Mouse (Mus musculus) kidney, postnatal 0 days (tissue): Measurements from ENCODE around the gene Tprg. TPM values are rescaled to one million over a fixed set of nuclear protein-coding genes. Genes with fewer than 3 reads are reported as not detected.

Experiments
- ATAC-seq: fragments of 200-750 bp; cut with Nextera tagmentation; replicated peaks from 2 replicates; pipeline ENCODE4 v1.8.0; 2017; ENCODE audit warnings: low read depth, moderate number of reproducible peaks, moderate TSS enrichment, moderate library complexity; ENCODE audit not compliant: low FRiP score
- DNase-seq: peaks from one replicate; pipeline ENCODE4 v3.0.0-alpha.2; 2016; ENCODE audit warnings: low spot score
- H3K27ac ChIP-seq: fragments of 300-500 bp; sonication (generic); 2 replicates; pipeline ENCODE4 v1.5.1; 2014; ENCODE audit warnings: mild to moderate bottlenecking
- H3K27me3 ChIP-seq: fragments of 300-500 bp; sonication (generic); 2 replicates; pipeline ENCODE4 v1.6.1; 2014; ENCODE audit warnings: low read length, mixed read lengths; ENCODE audit not compliant: insufficient read depth
- H3K36me3 ChIP-seq: fragments of 300-500 bp; sonication (generic); 2 replicates; pipeline ENCODE4 v1.6.1; 2014; ENCODE audit warnings: low read length, mixed read lengths; ENCODE audit not compliant: insufficient read depth
- H3K4me1 ChIP-seq: fragments of 300-500 bp; sonication (generic); replicated peaks from 2 replicates; pipeline ENCODE4 v1.6.1; 2014; ENCODE audit warnings: antibody characterized with exemption, low read length, mixed read lengths; ENCODE audit not compliant: insufficient read depth
- H3K4me2 ChIP-seq: fragments of 300-500 bp; sonication (generic); 2 replicates; pipeline ENCODE4 v1.6.1; 2014; ENCODE audit warnings: mild to moderate bottlenecking, low read length, moderate library complexity, mixed read lengths
- H3K4me3 ChIP-seq: fragments of 300-500 bp; sonication (generic); replicated peaks from 2 replicates; pipeline ENCODE4 v1.5.1; 2014; ENCODE audit warnings: low read depth, low read length
- H3K9ac ChIP-seq: fragments of 300-500 bp; sonication (generic); 2 replicates; pipeline ENCODE4 v1.6.1; 2014; ENCODE audit warnings: low read depth, low read length
- H3K9me3 ChIP-seq: fragments of 300-500 bp; sonication (generic); replicated peaks from 2 replicates; pipeline ENCODE4 v1.6.1; 2016; ENCODE audit warnings: low read length, inconsistent platforms, mixed read lengths
- CTCF ChIP-seq: IDR thresholded peaks from 2 replicates; pipeline ENCODE4 v1.5.1; 2016; ENCODE audit warnings: antibody characterized with exemption, low read depth, mild to moderate bottlenecking, moderate library complexity
- WGBS: fragments of 180-500 bp; shearing (Covaris S2); extraction: QIAGEN DNeasy Blood & Tissue Kit; methylation state at CpG from one replicate; pipeline ENCODE4 v1.1.7; 2014; 5-methylcytosine and 5-hydroxymethylcytosine counted together
- polyA plus RNA-seq: library from polyadenylated mRNA; unstranded; fragments of >200 nt; fragmentation: Nextera tagmentation; extraction: Ambion mirVana; gene quantifications from 2 replicates; pipeline ENCODE4 v1.2.1, GENCODE M21; 2015

The Tprg gene
- polyA plus RNA-seq, 1 experiment from 2014 or later, result 0.14 TPM

DNA sequence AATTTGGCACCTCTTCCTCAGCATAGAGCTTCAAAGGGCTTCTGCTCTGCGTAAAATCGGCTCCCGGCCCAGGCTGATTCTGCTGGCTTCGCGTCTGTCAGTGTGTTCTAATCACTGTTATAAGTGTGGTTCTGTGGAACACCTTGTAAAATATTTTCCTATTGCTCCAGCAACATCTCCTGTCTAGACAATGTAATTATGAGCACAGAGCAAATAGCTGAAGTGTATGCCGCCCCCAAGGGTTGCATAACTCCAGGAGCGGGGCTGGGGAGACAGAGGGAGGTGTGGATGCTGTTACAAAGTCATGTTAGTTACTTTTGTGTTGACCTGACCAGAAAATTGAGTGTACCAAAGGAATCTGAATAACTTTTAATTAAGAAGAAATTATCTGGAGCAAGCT lies 81.2 kb downstream of the Tprg start:
- Histone ChIP-seq H3K4me1 (no peaks in the 10 kb centered on the region), H3K36me3 (no peaks in the 10 kb centered on the region), H3K4me2 (no peak overlapping the region), H3K27ac (no peak overlapping the region), H3K4me3 (no peak overlapping the region), H3K27me3 (no peaks in the 10 kb centered on the region), H3K9me3 (no peaks in the 10 kb centered on the region), H3K9ac (no peak overlapping the region)
- ATAC-seq (no peak), DNase-seq (no peak)
- TF ChIP-seq CTCF, result no peak
- 67% methylated on average over 7 of the region's 7 CpGs for WGBS

DNA sequence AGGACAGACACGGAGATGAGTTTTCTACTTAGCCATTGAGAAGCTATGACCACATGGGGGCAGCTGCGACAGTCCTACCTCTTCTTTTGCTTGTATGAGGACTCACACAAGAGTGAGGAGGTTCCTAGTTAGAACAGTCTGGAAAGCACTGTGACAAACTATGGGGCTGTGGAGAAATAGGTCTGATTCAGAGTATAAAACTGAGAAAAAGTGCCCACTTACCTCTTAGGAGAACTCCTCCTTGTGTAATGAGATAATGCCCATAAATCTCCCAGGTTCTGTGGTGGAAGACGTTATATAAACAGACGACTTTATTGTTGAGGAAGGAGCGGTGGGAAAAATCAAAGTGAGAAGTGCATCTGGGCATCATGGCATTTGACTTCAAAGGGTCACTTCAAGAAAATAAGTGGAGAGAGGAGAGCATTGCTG lies 83.4 kb downstream of the Tprg start:
- peak; percentile 57; the same call in 1 of the 2 replicates for TF ChIP-seq CTCF
- ATAC-seq (no peak), DNase-seq (peak; percentile 73)
- Histone ChIP-seq H3K27me3 (no peaks in the 10 kb centered on the region), H3K36me3 (no peaks in the 10 kb centered on the region), H3K9ac (no peak overlapping the region), H3K9me3 (no peaks in the 10 kb centered on the region), H3K4me1 (no peaks in the 10 kb centered on the region), H3K4me2 (no peak overlapping the region), H3K4me3 (no peak overlapping the region), H3K27ac (no peak overlapping the region)
- 13% methylated on average over 5 of the region's 5 CpGs for WGBS

DNA sequence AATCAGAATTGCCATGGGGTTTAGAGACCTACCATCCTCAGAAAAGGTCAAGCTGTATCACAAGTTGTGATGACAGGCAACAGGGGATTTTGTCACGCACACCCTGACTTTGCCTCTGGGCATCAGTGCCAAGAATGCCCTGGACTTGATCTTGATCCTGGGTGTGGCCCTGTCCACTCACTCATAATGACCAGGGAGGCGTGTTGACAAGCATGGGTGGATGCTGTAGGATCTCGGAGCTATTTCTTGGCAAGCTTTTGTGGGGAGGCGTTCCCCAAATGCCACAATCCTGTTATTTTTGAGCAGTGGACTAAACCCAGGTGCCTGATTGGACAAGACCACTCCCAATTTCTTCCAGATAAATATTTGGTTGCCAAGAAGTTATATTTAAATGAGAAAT lies 87.5 kb downstream of the Tprg start:
- Histone ChIP-seq H3K9ac (no peak overlapping the region), H3K27ac (no peak overlapping the region), H3K27me3 (no peaks in the 10 kb centered on the region), H3K9me3 (no peaks in the 10 kb centered on the region), H3K4me3 (no peak overlapping the region), H3K4me1 (no peaks in the 10 kb centered on the region), H3K4me2 (no peak overlapping the region), H3K36me3 (no peaks in the 10 kb centered on the region)
- TF ChIP-seq CTCF, result no peak
- ATAC-seq, result no peak
- no peak for DNase-seq
- WGBS, result 72% methylated on average over 4 of the region's 4 CpGs

DNA sequence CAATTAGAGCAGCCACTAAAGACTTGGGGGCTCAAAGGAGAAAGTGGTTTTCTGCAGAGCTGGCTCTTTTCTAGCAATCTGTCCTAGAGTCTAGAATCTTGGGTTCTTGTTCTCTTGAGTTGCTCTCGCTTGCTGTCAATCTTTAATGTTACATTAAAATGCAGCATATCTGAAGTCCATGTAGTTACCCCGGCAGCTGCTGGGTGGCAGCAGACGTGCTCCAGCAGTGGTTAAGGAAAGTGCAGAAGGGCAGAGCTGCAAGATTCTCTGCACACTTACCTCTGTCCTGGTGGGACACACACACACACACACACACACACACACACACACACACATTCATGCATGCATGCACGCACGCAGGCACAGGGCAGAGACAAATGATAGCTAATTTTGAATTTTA lies 88.2 kb downstream of the Tprg start:
- no peak overlapping the region for H3K4me3 ChIP-seq
- peak; percentile 63; the same call in 1 of the 2 replicates for TF ChIP-seq CTCF
- WGBS, result 60% methylated on average over 5 of the region's 5 CpGs
- ATAC-seq, result no peak
- no peak overlapping the region for H3K4me2 ChIP-seq
- no peaks in the 10 kb centered on the region for H3K4me1 ChIP-seq
- no peak overlapping the region for H3K27ac ChIP-seq
- H3K36me3 ChIP-seq, result no peaks in the 10 kb centered on the region
- H3K9ac ChIP-seq, result no peak overlapping the region
- no peaks in the 10 kb centered on the region for H3K27me3 ChIP-seq
- DNase-seq, result peak; percentile 55
- no peaks in the 10 kb centered on the region for H3K9me3 ChIP-seq

DNA sequence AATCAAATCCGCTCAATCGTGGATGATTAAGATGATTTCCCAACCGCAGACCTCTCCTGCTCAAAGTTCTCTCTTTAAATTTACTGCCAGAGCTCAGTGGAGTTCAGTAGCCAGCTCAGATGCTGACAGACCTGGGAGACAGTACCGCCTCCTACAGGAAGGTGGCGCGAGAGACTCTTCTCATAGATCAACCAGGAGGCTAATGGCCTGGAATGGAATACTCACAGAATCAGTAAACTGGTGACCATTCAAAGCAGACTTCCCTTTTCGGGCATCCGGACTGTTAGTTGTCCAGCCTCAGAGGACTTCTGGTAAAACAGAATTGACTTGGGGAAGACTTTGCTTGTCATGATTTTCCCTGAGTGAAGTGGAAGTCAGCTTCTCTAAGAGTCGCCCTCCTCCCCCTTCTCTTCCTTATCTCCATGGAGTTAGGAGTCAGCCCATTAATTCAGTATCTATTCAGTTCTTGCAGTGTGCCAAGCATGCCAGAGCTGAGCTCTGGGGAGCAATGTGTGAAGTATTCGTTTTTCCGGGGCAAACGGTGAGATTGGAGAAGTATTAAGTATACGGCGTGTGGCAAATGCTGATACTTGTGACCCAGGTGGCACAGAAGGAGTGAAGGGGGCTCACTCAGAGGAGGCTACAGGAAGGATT lies 90.2 kb downstream of the Tprg start:
- no peak; the same call in 1 of the 2 replicates for ATAC-seq

DNA sequence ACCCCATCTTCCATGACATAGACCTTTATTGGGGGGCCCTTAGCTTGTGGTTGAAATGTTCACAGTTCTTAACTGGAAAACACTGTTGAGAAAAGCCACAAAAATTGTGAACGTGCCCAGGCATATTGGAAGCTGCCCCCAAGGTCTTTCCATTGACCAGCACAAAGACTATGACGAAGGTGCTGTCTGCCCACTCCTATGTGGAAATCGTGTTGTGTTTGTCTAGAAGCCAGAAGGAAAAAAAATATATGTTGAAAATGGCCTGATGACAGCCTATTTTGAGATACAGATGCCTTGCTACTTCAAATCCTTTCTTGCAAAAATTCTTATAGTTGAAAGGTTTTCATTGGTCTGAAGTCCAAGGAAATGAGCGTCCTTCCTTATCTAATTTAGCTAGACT lies 91.1 kb downstream of the Tprg start:
- Histone ChIP-seq H3K36me3 (no peaks in the 10 kb centered on the region), H3K27me3 (no peaks in the 10 kb centered on the region), H3K9ac (no peak overlapping the region), H3K4me1 (no peaks in the 10 kb centered on the region), H3K4me3 (no peak overlapping the region), H3K27ac (no peak overlapping the region), H3K4me2 (no peak overlapping the region), H3K9me3 (no peaks in the 10 kb centered on the region)
- ATAC-seq (no peak), DNase-seq (no peak)
- no peak for TF ChIP-seq CTCF
- 84% methylated on average over 4 of the region's 4 CpGs for WGBS

More for the DNA sequence above, 90.2 kb downstream of the Tprg start:
- no peak overlapping the region for H3K4me2 ChIP-seq
- no peaks in the 10 kb centered on the region for H3K36me3 ChIP-seq
- H3K4me3 ChIP-seq, result no peak overlapping the region
- TF ChIP-seq CTCF, result peak; percentile 92
- H3K9me3 ChIP-seq, result no peaks in the 10 kb centered on the region
- DNase-seq, result peak; percentile 93
- H3K27ac ChIP-seq, result no peak overlapping the region
- H3K27me3 ChIP-seq, result no peaks in the 10 kb centered on the region
- 37% methylated on average over 14 of the region's 14 CpGs for WGBS
- no peak overlapping the region for H3K9ac ChIP-seq
- H3K4me1 ChIP-seq, result no peaks in the 10 kb centered on the region
